Mouse (Mus musculus) neural tube, embryonic 12.5 days (tissue): ENCODE data around the gene Zbtb1. TPM values are rescaled to one million over a fixed set of nuclear protein-coding genes. Genes with fewer than 3 reads are reported as not detected.

Experiments
- polyA plus RNA-seq: library from polyadenylated mRNA; unstranded; fragments of >200 nt; fragmentation: Nextera tagmentation; extraction: Ambion mirVana; gene quantifications from 2 replicates; pipeline ENCODE4 v1.2.1, GENCODE M21; 2016

The Zbtb1 gene
- polyA plus RNA-seq, 1 experiment from 2014 or later = 7.0 TPM

Other genes with a start within 250 kb of the Zbtb1 start
- gene Esr2, start 193.0 kb upstream of the Zbtb1 start, polyA plus RNA-seq = 0.13 and 0.17 TPM in 2 replicates
- not detected in 2 replicates for gene Tex21, start 123.5 kb upstream of the Zbtb1 start, polyA plus RNA-seq
- 39.9 and 40.2 TPM in 2 replicates for gene Mthfd1, start 115.0 kb upstream of the Zbtb1 start, polyA plus RNA-seq
- gene Akap5, start 45.4 kb upstream of the Zbtb1 start, polyA plus RNA-seq = 5.0 and 5.8 TPM in 2 replicates
- 15.1 and 17.9 TPM in 2 replicates for gene Zbtb25, start 664 bp upstream of the Zbtb1 start, polyA plus RNA-seq
- 5.2 and 5.6 TPM in 2 replicates for gene Hspa2, start 33.9 kb downstream of the Zbtb1 start, polyA plus RNA-seq
- gene Ppp1r36, start 47.3 kb downstream of the Zbtb1 start, polyA plus RNA-seq = 0.75 and 0.83 TPM in 2 replicates
- gene Plekhg3, start 160.6 kb downstream of the Zbtb1 start, polyA plus RNA-seq = 1.9 and 2.0 TPM in 2 replicates